Mouse (Mus musculus) layer of hippocampus, adult 11-12 months (tissue): ENCODE data around the gene Baz2b.
A peak's percentile ranks its signal among the peaks of the same experiment; 100 is the strongest.

Experiments
- DNase-seq: peaks from one replicate; pipeline ENCODE4 v3.0.0; 2022; ENCODE audit warnings: low spot score

Gene Baz2b

GRCm38 (mm10) chr2:60132269-60133042 lies 77.2 kb downstream of the Baz2b start:
- DNase-seq, result no peak

DNA sequence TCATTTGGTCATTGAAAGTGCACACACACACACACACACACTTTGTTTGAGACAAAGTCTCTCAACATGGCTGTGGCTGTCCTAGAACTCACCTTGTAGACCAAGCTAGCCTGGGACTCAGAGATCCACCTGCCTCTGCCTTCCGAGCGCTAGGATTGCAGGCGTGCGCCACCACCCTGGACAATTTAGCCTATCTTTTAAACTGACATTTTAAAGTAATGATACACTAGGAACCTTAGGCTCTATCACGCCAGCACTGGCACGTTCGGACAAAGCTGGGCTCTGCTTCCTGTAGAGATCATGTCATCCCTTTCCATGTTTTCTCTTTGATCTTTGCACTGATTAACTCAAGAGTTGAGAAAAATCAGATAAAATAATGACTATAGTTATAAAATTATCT lies 81.0 kb downstream of the Baz2b start:
- no peak for DNase-seq

GRCm38 (mm10) chr2:60126831-60127230 lies 82.8 kb downstream of the Baz2b start:
- DNase-seq, result no peak

- DNase-seq, result no peak
Observed at GRCm38 (mm10) chr2:60126292-60126691, 83.3 kb downstream of the Baz2b start.

DNA sequence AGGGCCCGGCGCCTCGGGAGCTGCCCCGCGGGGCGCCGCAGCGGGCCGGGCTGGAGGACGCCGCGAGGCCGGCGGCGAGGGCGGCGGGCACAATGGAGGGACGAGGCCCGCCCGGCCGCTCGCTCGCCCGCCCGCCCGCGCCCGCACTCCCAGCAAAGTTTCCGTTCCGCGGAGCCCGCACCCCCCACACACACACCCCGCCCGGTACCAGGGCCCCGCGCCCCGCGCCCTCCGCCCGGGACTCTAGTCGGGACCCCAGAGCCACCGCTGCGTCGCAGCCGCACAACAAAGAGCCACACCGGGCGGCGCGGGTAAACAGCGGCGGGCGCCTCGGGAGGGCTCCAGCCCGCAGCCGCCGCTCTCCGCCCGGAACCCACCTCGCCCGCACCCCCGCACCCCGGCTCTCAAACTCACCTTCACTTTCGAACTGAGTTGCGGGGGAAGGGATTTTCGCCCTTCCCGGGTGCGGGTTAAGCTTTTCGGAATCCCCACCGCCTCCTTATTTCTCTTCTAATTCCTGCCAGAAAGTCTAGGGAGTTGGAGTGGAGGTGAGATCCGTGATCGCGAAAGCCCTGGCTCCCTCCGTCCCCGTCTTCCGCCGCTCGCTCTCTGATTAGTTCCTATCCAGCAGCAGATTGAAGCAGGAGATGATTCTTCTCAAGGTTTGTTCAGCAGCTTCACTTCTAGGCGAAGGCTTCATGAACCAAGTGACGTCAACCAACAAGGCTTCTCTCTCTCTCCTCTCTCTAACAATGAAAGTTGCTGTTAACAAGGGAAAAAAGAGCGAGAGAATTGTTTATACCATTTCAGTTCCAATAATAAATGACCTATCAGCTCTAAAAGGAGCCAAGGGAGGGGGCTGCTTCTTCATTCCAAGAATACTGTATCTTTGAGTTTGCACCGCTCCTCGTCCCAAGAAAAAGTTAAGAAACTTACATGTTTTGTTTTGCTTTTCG lies 84.3 kb downstream of the Baz2b start:
- peak; percentile 36 for DNase-seq

GRCm38 (mm10) chr2:60124648-60125048 lies 85.0 kb downstream of the Baz2b start:
- peak; percentile 30 for DNase-seq

DNA sequence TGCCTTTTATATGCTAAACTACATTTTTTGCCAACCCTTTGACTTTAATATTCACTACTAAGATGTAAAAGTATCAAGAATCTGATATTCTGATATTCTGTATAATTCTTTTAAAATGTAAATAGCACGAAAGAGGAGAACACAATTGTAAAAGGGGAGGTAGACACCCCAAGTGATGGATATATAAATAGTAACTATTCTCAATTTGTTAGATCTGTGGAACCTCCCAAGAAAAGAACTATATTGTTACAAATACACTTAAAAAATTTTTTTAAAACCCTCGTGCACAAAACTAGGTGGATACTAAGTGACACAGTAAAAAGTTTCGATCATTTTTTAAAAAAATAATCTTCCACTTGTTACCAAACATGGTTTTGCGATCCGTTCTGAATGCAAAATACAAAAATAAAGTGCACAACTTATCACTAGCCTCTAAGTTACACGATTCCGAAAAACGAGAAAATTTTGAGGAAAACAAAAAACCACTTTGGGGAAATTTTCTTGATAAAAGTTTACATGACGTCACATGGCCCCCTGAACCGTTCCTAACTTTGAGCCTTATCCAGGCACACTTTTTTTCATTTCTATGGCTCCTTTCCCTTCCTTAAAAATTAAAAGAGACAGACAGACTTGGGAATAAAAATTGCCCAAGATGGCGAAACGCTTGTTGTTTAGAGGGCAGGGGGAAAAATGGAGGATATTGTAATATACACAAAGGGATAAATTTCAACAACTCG lies 85.6 kb downstream of the Baz2b start:
- no peak for DNase-seq

DNA sequence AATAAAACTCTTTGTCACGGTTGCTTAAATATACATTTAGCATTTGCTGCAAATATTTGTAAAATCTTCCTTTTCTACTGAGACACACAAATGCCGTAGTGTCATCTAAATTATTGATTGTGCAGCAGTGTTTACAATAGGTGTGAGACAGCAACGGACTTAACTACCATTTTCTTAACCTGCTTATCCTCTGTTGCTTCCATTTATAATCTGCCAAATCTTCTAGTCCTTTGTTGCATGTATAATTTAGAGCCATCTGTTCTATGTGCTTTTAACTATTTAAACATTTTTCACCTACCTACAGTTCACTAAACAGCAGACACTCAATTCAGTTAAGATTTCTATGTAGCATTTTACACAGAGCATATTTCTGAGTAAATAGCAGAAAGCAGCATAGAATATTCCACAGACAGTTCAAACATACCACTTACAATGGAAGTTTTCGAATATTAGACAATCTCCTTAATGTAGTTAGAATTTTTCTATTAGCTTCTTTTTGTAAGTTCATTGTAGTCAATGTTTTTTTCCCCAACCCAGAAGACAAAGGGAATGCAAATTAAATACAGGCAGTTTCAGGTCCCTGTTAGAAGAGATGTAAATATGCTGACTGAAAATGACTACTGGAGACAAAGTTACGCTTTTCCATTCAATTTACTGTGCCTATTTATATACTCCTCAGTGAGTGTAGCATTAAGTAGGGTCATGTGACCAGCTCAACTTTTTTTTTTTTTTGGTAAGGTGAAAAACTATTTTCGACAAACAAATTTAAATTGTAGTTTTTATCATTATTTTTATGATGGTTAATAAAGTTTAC lies 86.4 kb downstream of the Baz2b start:
- DNase-seq, result no peak

GRCm38 (mm10) chr2:60122188-60122587 lies 87.5 kb downstream of the Baz2b start:
- no peak for DNase-seq

DNA sequence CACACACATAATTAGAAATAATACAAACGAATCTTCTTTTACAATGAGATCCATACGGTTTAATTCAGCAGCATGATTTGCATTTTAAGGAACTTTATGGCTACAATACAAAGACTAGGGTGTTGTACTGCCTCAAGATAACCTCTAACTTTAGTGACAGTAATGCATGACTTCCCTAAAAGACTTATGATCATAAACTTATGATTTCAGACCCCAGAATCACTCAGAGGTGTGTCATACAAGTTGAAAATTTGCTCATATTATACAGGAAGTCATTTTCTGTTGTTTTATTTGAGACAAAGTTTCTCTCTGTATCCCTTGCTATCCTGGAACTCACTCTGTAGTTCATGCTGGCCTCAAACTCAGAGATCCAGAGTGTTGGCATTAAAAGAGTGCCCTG lies 89.0 kb downstream of the Baz2b start:
- no peak for DNase-seq

GRCm38 (mm10) chr2:60118684-60119558 lies 90.7 kb downstream of the Baz2b start:
- DNase-seq, result no peak

DNA sequence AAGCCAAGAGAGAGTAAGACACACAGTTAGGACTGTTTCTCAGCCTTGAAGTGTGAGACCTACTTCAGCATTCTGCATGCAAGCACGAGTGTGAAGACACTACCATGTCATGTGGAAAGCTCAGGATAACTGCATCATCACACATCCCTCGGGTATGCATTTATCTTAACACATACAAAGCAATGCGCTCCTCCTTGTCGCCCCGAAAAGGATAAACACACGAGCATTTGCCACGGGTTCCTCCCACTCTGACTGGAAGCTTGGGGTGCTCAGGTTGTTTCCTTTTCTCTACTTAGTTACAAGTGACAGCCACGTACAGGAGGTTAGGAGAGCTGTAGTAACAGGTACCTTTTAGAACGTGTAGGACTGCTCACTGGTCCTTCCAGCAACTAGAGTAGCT lies 91.8 kb downstream of the Baz2b start:
- DNase-seq, result no peak

GRCm38 (mm10) chr2:60115891-60116554 lies 93.6 kb downstream of the Baz2b start:
- no peak for DNase-seq

- DNase-seq, result no peak
Observed at GRCm38 (mm10) chr2:60114901-60115300, 94.7 kb downstream of the Baz2b start.

DNA sequence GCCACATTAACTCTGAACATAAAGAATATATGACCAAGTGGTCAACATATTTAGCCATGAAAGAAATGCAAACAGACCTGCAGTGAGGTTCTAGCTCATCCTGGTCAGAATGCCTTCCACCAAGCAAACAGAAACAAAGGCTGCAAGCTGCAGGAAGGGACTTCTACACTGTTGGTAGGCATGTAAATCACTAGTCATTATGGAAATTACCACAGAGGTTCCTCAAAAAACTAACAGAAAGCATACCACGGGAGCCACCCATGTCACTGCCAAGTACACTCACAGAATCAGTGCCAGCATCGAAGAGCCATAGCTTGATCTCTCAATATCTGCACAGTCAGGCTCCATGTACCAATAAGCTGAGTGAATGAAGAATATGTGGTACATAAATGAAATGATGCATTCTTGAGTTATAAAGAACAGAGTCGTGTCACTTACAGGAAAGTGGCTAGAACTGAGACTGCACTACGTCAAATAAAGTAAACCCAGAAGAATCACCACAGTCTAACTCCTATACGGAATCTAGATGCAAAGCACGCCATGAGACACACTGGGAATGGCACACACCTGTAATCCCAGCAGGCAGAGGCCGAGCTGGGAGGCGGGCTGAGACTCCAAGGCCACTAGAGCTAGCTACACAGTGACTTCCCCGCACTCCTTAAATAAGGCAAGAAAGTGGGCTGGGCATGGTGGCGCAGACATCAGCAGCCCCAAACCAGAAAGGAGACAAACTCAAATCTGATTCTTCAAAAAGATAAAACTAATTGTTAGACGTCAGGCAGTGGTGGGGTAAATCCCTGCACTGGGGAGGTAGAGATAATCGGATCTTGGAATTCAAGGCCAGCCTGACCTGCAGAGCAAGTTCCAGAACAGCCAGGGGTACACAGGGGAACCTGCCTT lies 95.7 kb downstream of the Baz2b start:
- DNase-seq, result no peak

GRCm38 (mm10) chr2:60112116-60112515 lies 97.5 kb downstream of the Baz2b start:
- no peak for DNase-seq

GRCm38 (mm10) chr2:60109001-60109400 lies 100.6 kb downstream of the Baz2b start:
- DNase-seq, result no peak

DNA sequence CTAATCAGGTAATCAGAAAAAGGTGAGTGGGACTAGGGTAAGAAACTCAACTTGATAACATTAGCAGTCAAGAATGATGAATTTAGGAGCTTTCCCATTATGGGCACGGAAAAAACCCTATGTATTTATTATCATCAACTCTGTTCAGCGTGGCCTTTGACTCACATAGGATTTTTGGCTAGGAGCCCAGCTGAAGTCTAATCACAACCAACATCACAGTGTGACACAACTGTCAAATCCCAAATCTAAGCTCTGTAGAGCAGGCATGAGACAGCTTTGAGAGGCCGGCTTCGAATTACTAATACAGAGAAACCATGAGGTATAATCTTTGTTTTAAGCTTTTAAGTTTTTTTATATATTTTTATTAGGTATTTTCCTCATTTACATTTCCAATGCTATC lies 113.0 kb downstream of the Baz2b start:
- no peak for DNase-seq

- DNase-seq, result no peak
Observed at GRCm38 (mm10) chr2:60090280-60090679, 119.4 kb downstream of the Baz2b start.
